Mouse (Mus musculus) lung, adult 2 months (tissue): ENCODE measurements around the gene Arhgef19.

Experiments used
- CTCF ChIP-seq: fragments of 200-500 bp; IDR thresholded peaks from 2 replicates; pipeline ENCODE4 v1.5.1; 2011; ENCODE audit warnings: mild to moderate bottlenecking, low read length, control low read depth; ENCODE audit not compliant: insufficient read depth
- POLR2A ChIP-seq: fragments of 200-500 bp; IDR thresholded peaks from 2 replicates; pipeline ENCODE4 v1.6.1; 2011; ENCODE audit warnings: low read depth, mild to moderate bottlenecking, control low read depth, low read length, borderline replicate concordance; ENCODE audit errors: extremely low read depth

GRCm38 (mm10) chr4:141194553-141194952 lies 44.7 kb upstream of the Arhgef19 start:
- no peak for TF ChIP-seq POLR2A
- no peak for TF ChIP-seq CTCF
